Mouse (Mus musculus) activated CD4-positive, CD25-positive, alpha-beta regulatory T cell, adult 4 months (primary cell): ENCODE results near the gene Herc1. TPM values are rescaled to one million over a fixed set of nuclear protein-coding genes. Genes with fewer than 3 reads are reported as not detected.
A peak's percentile ranks its signal among the peaks of the same experiment; 100 is the strongest.

Source experiments
- ATAC-seq: one replicate; pipeline ENCODE4 v1.8.0; 2017
- polyA plus RNA-seq, 2 experiments: library from polyadenylated mRNA; unstranded; fragments of 100-300 nt; shearing (Covaris generic); gene quantifications; one replicate each; pipeline ENCODE4 v1.2.1; 2017

Gene Herc1
- polyA plus RNA-seq, 2 experiments from 2014 or later = 31.4 to 31.8 TPM

- ATAC-seq = peak; percentile 65
These were observed 153.7 kb downstream of the Herc1 start for GRCm38 (mm10) chr9:66503879-66504411.

DNA sequence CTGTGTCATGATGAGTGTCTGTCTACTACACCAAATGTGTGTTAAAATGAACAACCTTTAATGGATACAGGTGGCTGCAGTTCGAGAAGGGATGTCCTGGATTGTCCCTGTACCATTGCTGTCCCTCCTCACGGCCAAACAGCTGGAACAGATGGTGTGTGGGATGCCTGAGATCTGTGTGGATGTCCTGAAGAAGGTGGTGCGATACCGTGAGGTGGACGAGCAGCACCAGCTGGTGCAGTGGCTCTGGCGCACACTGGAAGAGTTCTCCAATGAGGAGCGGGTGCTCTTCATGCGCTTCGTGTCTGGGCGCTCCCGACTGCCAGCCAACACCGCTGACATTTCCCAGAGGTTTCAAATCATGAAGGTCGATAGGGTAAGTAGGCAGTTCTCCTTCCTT, 154.3 kb downstream of the Herc1 start:
- no peak for ATAC-seq

GRCm38 (mm10) chr9:66505141-66505917, 155.1 kb downstream of the Herc1 start:
- peak; percentile 80 for ATAC-seq

DNA sequence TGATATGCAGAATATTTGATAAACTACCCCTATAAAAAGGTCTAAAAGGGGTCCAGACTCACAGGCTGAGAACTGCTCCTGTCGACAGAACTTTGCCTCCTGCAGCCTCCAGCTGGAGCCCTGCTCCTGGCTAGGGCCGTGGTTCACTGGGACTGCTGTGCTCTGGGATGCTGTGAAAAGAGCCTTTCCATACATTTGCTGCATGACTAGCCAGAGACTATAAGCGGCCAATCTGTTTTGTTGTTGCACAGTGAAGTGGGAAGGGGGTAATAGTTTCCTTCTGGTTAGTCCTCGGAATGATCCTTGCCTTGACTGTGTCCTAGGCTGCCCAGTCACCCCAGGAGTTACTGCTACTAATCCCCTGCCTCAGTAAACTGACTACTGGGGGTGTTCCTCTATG, 155.8 kb downstream of the Herc1 start:
- ATAC-seq = no peak

DNA sequence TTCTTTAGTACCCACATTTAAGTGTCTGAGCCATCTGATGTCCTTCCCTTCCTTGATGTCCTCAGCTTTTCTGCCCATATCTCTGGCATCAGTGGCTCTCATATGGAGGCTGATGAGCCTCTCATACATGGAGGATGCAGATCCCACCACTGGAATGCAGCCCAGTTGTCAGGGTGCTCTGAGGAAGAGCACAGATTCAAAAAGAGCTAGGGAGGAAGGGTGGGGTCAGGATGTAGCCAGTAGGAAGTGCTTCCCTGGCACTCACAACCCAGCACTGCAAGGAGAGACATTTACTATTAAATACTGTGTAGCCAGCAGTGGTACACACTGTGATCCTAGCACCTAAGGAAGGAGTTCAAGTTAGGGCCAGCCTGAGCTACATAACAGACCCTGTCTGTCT, 156.2 kb downstream of the Herc1 start:
- ATAC-seq = no peak

- ATAC-seq = no peak
These were observed 157.4 kb downstream of the Herc1 start for GRCm38 (mm10) chr9:66507684-66508083.

- ATAC-seq = no peak
These were observed 158.7 kb downstream of the Herc1 start for GRCm38 (mm10) chr9:66508890-66509399.

- ATAC-seq = no peak
These were observed 160.1 kb downstream of the Herc1 start for GRCm38 (mm10) chr9:66510351-66510841.

DNA sequence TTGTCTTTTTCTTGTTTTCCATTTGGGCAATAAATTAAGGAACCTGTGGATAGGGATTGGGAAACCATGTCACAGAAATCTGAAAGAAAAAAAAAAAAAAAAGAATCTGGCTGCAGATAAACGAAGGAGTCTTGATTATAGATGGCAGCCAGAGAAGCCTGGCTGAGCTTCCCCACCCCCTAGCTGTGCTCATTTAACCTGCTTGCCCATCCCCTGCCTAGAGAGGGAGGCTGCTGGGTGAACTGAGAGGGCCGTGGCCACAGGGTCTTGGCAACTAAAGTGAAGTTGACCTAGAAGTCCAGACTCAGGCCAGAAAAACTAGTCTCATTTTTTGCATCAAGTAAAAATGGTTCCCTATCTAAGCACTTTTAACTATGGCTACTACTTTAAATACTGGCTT, 160.7 kb downstream of the Herc1 start:
- no peak for ATAC-seq

- ATAC-seq = peak; percentile 78
These were observed 161.5 kb downstream of the Herc1 start for GRCm38 (mm10) chr9:66511580-66512350.

GRCm38 (mm10) chr9:66512351-66512671, 162.1 kb downstream of the Herc1 start:
- ATAC-seq = peak; percentile 54

- ATAC-seq = no peak
These were observed 162.9 kb downstream of the Herc1 start for GRCm38 (mm10) chr9:66513150-66513549.

GRCm38 (mm10) chr9:66513661-66514255, 163.5 kb downstream of the Herc1 start:
- ATAC-seq = no peak

DNA sequence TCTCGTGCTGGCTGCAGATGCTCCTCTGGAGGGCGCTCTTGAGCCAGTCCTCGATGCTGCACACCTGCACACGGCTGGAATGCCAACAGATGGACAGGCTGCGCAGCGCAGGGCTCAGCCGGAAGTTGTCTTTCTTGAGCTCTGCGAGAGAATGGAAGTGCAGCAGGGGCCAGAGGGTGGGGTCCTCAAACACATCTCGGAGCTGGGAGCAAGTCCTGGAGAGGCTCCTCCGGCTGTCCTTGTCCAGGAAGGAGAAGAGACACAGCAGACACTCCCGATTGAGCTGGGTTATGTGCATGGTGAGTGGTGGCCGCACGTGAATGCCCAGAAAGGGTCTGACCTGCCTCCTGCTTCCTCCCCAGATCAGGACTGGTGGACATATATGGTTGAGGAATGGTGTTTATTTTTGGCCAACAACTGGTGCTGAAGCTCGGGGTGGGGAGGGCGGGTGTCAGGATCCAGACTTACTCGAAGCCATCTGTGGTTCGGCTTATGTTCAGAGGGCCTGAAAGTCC, 164.1 kb downstream of the Herc1 start, which contains the start of gene Fbxl22:
Fbxl22 (minus strand) TSS at position 338 of the 515 bp plus-strand sequence.
- ATAC-seq = no peak

DNA sequence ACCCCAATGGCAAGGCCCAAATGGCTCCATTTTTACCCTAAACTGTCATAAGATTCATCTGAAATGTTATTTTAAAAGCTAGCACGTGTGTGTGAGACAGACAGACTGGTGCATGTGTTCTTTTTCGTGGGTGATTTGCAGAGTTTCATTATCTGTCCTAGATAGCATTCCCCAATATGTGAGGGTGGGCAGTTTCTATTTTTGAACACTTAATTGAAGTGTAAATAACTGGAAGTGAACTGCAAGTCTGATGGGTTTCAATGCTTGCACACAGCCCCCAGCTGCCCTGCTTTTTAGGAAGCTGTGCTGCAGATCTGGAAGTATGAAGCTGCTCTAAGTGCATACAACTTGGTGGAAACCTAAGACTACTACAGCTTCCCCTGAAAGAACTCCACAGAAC, 164.9 kb downstream of the Herc1 start:
- ATAC-seq = no peak

GRCm38 (mm10) chr9:66515680-66516210, 165.5 kb downstream of the Herc1 start:
- ATAC-seq = no peak

DNA sequence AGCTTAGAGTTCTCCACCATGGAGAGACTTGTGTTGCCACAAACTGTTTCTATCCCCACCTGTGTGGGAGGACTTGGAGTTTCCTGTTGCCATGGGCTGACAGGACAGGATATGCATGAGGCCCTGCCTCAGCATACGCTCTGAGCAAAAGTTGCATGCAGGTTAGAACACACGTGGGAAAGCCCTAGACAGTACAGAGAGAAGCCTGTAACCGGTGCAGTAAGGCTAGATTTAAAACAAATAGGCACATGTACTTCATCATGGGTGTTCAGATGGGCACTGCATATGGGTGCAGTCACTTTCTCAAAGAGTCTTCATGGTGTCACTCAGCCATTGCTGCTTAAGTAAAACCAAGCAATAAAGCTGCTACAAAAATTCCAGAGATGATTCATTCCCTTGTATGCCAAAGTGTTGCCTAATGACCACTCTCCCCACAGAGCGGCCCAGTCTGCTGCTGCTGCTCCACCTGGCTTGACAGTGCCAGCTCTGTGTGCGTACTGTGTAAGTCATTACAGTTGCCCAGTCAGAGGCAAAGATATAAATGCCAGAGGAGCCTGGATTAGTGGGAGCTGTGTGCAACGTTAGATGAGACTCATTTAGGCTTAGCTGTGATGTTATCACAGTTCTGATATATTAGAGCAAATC, 166.2 kb downstream of the Herc1 start:
- ATAC-seq = no peak

- no peak for ATAC-seq
These were observed 167.5 kb downstream of the Herc1 start for GRCm38 (mm10) chr9:66517746-66518145.

GRCm38 (mm10) chr9:66518251-66518650, 168.0 kb downstream of the Herc1 start:
- no peak for ATAC-seq

GRCm38 (mm10) chr9:66518901-66519300, 168.7 kb downstream of the Herc1 start:
- ATAC-seq = no peak

DNA sequence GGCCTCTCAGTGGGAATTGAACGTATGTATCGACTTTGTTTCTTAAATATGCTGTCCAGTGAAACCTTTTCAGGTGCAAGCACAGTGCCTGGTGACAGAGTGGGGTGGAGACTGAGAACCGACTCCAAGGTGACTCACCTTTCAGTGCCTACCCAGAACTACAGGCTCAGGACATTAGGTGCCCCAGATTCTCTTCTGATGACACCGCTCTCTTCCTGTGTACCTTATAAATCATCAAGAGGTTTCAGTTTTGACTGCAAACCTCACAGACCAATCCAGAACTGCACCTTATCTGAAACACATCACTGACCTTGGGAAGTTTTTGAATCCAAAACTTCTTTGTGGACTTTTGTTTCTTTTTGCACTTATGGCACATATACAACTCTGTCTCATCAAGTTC, 170.0 kb downstream of the Herc1 start:
- no peak for ATAC-seq

- no peak for ATAC-seq
These were observed 171.3 kb downstream of the Herc1 start for GRCm38 (mm10) chr9:66521595-66521994.
